Mouse (Mus musculus) stomach, embryonic 14.5 days (tissue): ENCODE results near the gene Rin3. TPM values are rescaled to one million over a fixed set of nuclear protein-coding genes. Genes with fewer than 3 reads are reported as not detected.

Experiments
- ATAC-seq: fragments of 200-750 bp; cut with Nextera tagmentation; 2 replicates; pipeline ENCODE4 v1.8.0; 2017; ENCODE audit warnings: low read depth, moderate TSS enrichment; ENCODE audit not compliant: insufficient number of reproducible peaks, insufficient read depth, low FRiP score
- H3K27ac ChIP-seq: fragments of 300-500 bp; sonication (generic); 2 replicates; pipeline ENCODE4 v1.5.1; 2014; ENCODE audit warnings: mild to moderate bottlenecking, low read length, moderate library complexity, mixed read lengths
- H3K27me3 ChIP-seq: fragments of 300-500 bp; sonication (generic); 2 replicates; pipeline ENCODE4 v1.6.1; 2014; ENCODE audit warnings: low read length, control low read depth, mixed read lengths; ENCODE audit not compliant: control insufficient read depth, insufficient read depth
- H3K36me3 ChIP-seq: fragments of 300-500 bp; sonication (generic); 2 replicates; pipeline ENCODE4 v1.6.1; 2014; ENCODE audit warnings: mild to moderate bottlenecking, control low read depth, low read length, moderate library complexity, mixed read lengths; ENCODE audit not compliant: control insufficient read depth, insufficient read depth
- H3K4me1 ChIP-seq: fragments of 300-500 bp; sonication (generic); 2 replicates; pipeline ENCODE4 v1.6.1; 2014; ENCODE audit warnings: low read length, control low read depth, mixed read lengths; ENCODE audit not compliant: control insufficient read depth, insufficient read depth
- H3K4me2 ChIP-seq: fragments of 300-500 bp; sonication (generic); replicated peaks from 2 replicates; pipeline ENCODE4 v1.6.1; 2014; ENCODE audit warnings: low read depth, low read length, control low read depth
- H3K4me3 ChIP-seq: fragments of 300-500 bp; sonication (generic); 2 replicates; pipeline ENCODE4 v1.5.1; 2014; ENCODE audit warnings: low read depth, low read length, control low read depth
- H3K9ac ChIP-seq: fragments of 300-500 bp; sonication (generic); replicated peaks from 2 replicates; pipeline ENCODE4 v1.6.1; 2014; ENCODE audit warnings: low read depth, mild to moderate bottlenecking, control low read depth, low read length, moderate library complexity, mixed read lengths
- H3K9me3 ChIP-seq: fragments of 300-500 bp; sonication (generic); 2 replicates; pipeline ENCODE4 v1.6.1; 2016; ENCODE audit warnings: low read depth, low read length, control low read depth; ENCODE audit not compliant: control insufficient read depth
- WGBS: fragments of 180-500 bp; shearing (Covaris S2); extraction: QIAGEN DNeasy Blood & Tissue Kit; methylation state at CpG from one replicate; pipeline ENCODE4 v1.1.7; 2014; 5-methylcytosine and 5-hydroxymethylcytosine counted together
- polyA plus RNA-seq: library from polyadenylated mRNA; unstranded; fragments of >200 nt; fragmentation: Nextera tagmentation; extraction: Ambion mirVana; gene quantifications from 2 replicates; pipeline ENCODE4 v1.2.1, GENCODE M21; 2014

Rin3 gene
- polyA plus RNA-seq, 1 experiment from 2014 or later: 12.1 TPM

- Histone ChIP-seq H3K27ac (no peak overlapping the region), H3K36me3 (no peaks in the 10 kb centered on the region), H3K9me3 (no peaks in the 10 kb centered on the region), H3K4me3 (no peak overlapping the region), H3K4me2 (no peak overlapping the region), H3K4me1 (peaks cover 20% of the 10 kb centered on the region), H3K9ac (no peak overlapping the region), H3K27me3 (no peaks in the 10 kb centered on the region)
- WGBS: 83% methylated on average over 8 of the region's 8 CpGs
- ATAC-seq: no peak
Measured at GRCm38 (mm10) chr12:102309800-102310195, 26.9 kb downstream of the Rin3 start.

GRCm38 (mm10) chr12:102310261-102310660, 27.4 kb downstream of the Rin3 start:
- H3K27ac ChIP-seq: no peak overlapping the region
- H3K4me1 ChIP-seq: peaks cover 18% of the 10 kb centered on the region
- H3K9ac ChIP-seq: no peak overlapping the region
- ATAC-seq: no peak
- 0 out of 2 replicates have a peak, but pooled peaks cover 3% of the 10 kb centered on the region for H3K36me3 ChIP-seq
- H3K27me3 ChIP-seq: no peaks in the 10 kb centered on the region
- H3K9me3 ChIP-seq: no peaks in the 10 kb centered on the region
- 92% methylated on average over 3 of the region's 3 CpGs for WGBS
- H3K4me2 ChIP-seq: no peak overlapping the region
- no peak overlapping the region for H3K4me3 ChIP-seq

GRCm38 (mm10) chr12:102311454-102311853, 28.6 kb downstream of the Rin3 start:
- Histone ChIP-seq H3K4me1 (peaks cover 16% of the 10 kb centered on the region), H3K4me2 (no peak overlapping the region), H3K36me3 (0 out of 2 replicates have a peak, but pooled peaks cover 5% of the 10 kb centered on the region), H3K27ac (no peak overlapping the region), H3K4me3 (no peak overlapping the region), H3K27me3 (no peaks in the 10 kb centered on the region), H3K9ac (no peak overlapping the region), H3K9me3 (no peaks in the 10 kb centered on the region)
- 79% methylated on average over 5 of the region's 5 CpGs for WGBS
- no peak for ATAC-seq

GRCm38 (mm10) chr12:102319150-102319549, 36.3 kb downstream of the Rin3 start:
- Histone ChIP-seq H3K4me1 (0 out of 2 replicates have a peak, but pooled peaks cover 7% of the 10 kb centered on the region), H3K9me3 (no peaks in the 10 kb centered on the region), H3K27ac (no peak overlapping the region), H3K9ac (no peak overlapping the region), H3K4me3 (no peak overlapping the region), H3K36me3 (0 out of 2 replicates have a peak, but pooled peaks cover 5% of the 10 kb centered on the region), H3K27me3 (no peaks in the 10 kb centered on the region), H3K4me2 (no peak overlapping the region)
- ATAC-seq: no peak
- WGBS: 58% methylated on average over 2 of the region's 2 CpGs

- Histone ChIP-seq H3K9ac (no peak overlapping the region), H3K4me3 (no peak overlapping the region), H3K4me1 (0 out of 2 replicates have a peak, but pooled peaks cover 11% of the 10 kb centered on the region), H3K27ac (no peak overlapping the region), H3K9me3 (no peaks in the 10 kb centered on the region), H3K4me2 (no peak overlapping the region), H3K27me3 (no peaks in the 10 kb centered on the region), H3K36me3 (0 out of 2 replicates have a peak, but pooled peaks cover 5% of the 10 kb centered on the region)
- 50% methylated on average over 2 of the region's 2 CpGs for WGBS
- ATAC-seq: 0 out of 2 replicates have a peak, but pooled peaks have one; percentile 39
Measured at GRCm38 (mm10) chr12:102319899-102320298, 37.1 kb downstream of the Rin3 start.

GRCm38 (mm10) chr12:102320322-102320721, 37.5 kb downstream of the Rin3 start:
- Histone ChIP-seq H3K9ac (no peak overlapping the region), H3K4me3 (no peak overlapping the region), H3K9me3 (no peaks in the 10 kb centered on the region), H3K4me2 (no peak overlapping the region), H3K27ac (no peak overlapping the region), H3K4me1 (0 out of 2 replicates have a peak, but pooled peaks cover 11% of the 10 kb centered on the region), H3K27me3 (no peaks in the 10 kb centered on the region), H3K36me3 (0 out of 2 replicates have a peak, but pooled peaks cover under 1% of the 10 kb centered on the region)
- 48% methylated on average over 2 of the region's 2 CpGs for WGBS
- no peak for ATAC-seq

GRCm38 (mm10) chr12:102321064-102321728, 38.3 kb downstream of the Rin3 start:
- ATAC-seq: no peak
- Histone ChIP-seq H3K9ac (no peak overlapping the region), H3K4me1 (0 out of 2 replicates have a peak, but pooled peaks cover 11% of the 10 kb centered on the region)

GRCm38 (mm10) chr12:102321855-102322254, 39.0 kb downstream of the Rin3 start:
- 84% methylated on average over 5 of the region's 5 CpGs for WGBS

More at GRCm38 (mm10) chr12:102321064-102321728, 38.3 kb downstream of the Rin3 start:
- H3K9me3 ChIP-seq: no peaks in the 10 kb centered on the region
- H3K27ac ChIP-seq: no peak overlapping the region
- 72% methylated on average over 4 of the region's 4 CpGs for WGBS
- no peak overlapping the region for H3K4me3 ChIP-seq
- no peaks in the 10 kb centered on the region for H3K27me3 ChIP-seq
- no peak overlapping the region for H3K4me2 ChIP-seq
- H3K36me3 ChIP-seq: no peaks in the 10 kb centered on the region

More at GRCm38 (mm10) chr12:102321855-102322254, 39.0 kb downstream of the Rin3 start:
- no peak for ATAC-seq
- Histone ChIP-seq H3K9ac (no peak overlapping the region), H3K4me1 (0 out of 2 replicates have a peak, but pooled peaks cover 11% of the 10 kb centered on the region), H3K36me3 (no peaks in the 10 kb centered on the region), H3K27me3 (no peaks in the 10 kb centered on the region), H3K4me3 (no peak overlapping the region), H3K9me3 (no peaks in the 10 kb centered on the region), H3K27ac (no peak overlapping the region), H3K4me2 (no peak overlapping the region)
